In the genomic region with DNA sequence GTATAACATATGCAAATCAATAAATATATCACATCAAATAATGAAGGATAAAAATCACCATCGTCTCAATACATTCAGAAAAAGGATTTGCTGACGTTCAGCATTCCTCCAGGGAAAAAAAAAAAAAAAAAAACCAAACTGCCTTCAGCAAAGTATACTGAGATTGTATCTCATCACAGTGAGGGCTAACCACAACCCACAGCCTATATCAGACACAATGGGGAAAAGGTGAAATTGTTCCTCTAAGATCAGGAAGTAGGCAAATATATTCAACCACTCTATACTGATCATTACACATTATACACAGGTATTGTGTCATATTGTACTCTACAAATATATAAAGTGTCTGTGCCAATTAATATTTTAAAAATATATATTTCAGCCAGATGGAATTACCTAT, we compare ENCODE assay signal across 27 mouse cellular contexts. TPM values are rescaled to one million over a fixed set of nuclear protein-coding genes. Genes with fewer than 3 reads are reported as not detected.
DNase-seq lines count a peak whose midpoint lies in the region; ATAC-seq and TF ChIP-seq lines count a peak whose summit lies in the region.
"Had no signal": no experiment of that assay in that cellular context is flagged by ENCODE, and none has a peak within 500 bp of the region (broad histone marks: within the 10 kb centered on the region; RNA-seq: fewer than 3 reads in every experiment).

No protein-coding gene starts in this region.

- TF ChIP-seq RAD21 in MEL (IDR thresholded peaks at IDR 0.05; ENCODE audit: low read depth, low read length): no peak

- TF ChIP-seq EP300 in MEL (IDR thresholded peaks at IDR 0.05; ENCODE audit: low read depth in 1 of 2, low read length in 2 of 2): peak; percentile 55 to 75; a peak in 3 of 4 replicates

- H3K4me3 ChIP-seq in MEL (ENCODE audit: control insufficient read depth in 1 of 2, insufficient read depth in 1 of 2, low read depth in 2 of 2, low read length in 2 of 2): no peak overlapping the region
- no peak overlapping the region for H3K4me3 ChIP-seq in hindbrain, embryonic 12.5 days
- H3K4me3 ChIP-seq: embryonic facial prominence, embryonic 13.5 days; embryonic facial prominence, embryonic 15.5 days; erythroblast, embryonic 14.5 days; forebrain, embryonic 10.5 days; forebrain, embryonic 12.5 days; forebrain, embryonic 15.5 days had no signal

- H3K4me2 ChIP-seq in hindbrain, embryonic 12.5 days (replicated peaks): no peak overlapping the region
- H3K4me2 ChIP-seq: embryonic facial prominence, embryonic 13.5 days; embryonic facial prominence, embryonic 15.5 days; forebrain, embryonic 12.5 days; forebrain, embryonic 15.5 days had no signal

- peak; percentile 58 for DNase-seq in 416B (ENCODE audit: low read depth)
- peak; percentile 32 for DNase-seq in CD4-positive helper T cell, adult 2 months (ENCODE audit: low read depth, low spot score)
- DNase-seq in MEL (ENCODE audit: low read depth, low spot score): peak; percentile 57
- DNase-seq in induced T-regulatory cell, adult 2 months (ENCODE audit: low read depth): peak; percentile 24
- no peak for DNase-seq in cerebellum, postnatal 25 days
- no peak for DNase-seq in lung, adult 18-20 months
- no peak for DNase-seq in B cell, adult 2 months
- DNase-seq: adrenal gland, adult 8-10 months; adrenal gland, postnatal 14 days; adrenal gland, postnatal 36 days; cerebellum, adult 11-12 months; cerebellum, adult 2 months; cerebellum, adult 9-10 months; cerebellum, postnatal 10 days; cerebellum, postnatal 36 days; embryo, embryonic 11 days; forebrain, postnatal 0 days had no signal

- H3K27me3 ChIP-seq in MEL (ENCODE audit: control insufficient read depth in 1 of 2, insufficient read depth in 2 of 2, low read length in 2 of 2): no peaks in the 10 kb centered on the region
- H3K27me3 ChIP-seq in hindbrain, embryonic 12.5 days: no peaks in the 10 kb centered on the region
- H3K27me3 ChIP-seq: embryonic facial prominence, embryonic 13.5 days; embryonic facial prominence, embryonic 15.5 days; forebrain, embryonic 12.5 days; forebrain, embryonic 15.5 days; Patski had no signal

- H3K9ac ChIP-seq in MEL (ENCODE audit: control insufficient read depth, low read depth, low read length, poor library complexity, severe bottlenecking): no peak overlapping the region
- no peak overlapping the region for H3K9ac ChIP-seq in hindbrain, embryonic 12.5 days
- H3K9ac ChIP-seq: embryonic facial prominence, embryonic 13.5 days; embryonic facial prominence, embryonic 15.5 days; forebrain, embryonic 12.5 days; forebrain, embryonic 15.5 days; forebrain, postnatal 0 days had no signal

- no peak overlapping the region for H3K27ac ChIP-seq in MEL (ENCODE audit: control insufficient read depth, low read depth, low read length)
- no peak overlapping the region for H3K27ac ChIP-seq in hindbrain, embryonic 12.5 days
- H3K27ac ChIP-seq: embryonic facial prominence, embryonic 13.5 days; embryonic facial prominence, embryonic 15.5 days; forebrain, embryonic 10.5 days; forebrain, embryonic 12.5 days; forebrain, embryonic 15.5 days had no signal

- H3K4me1 ChIP-seq in MEL (ENCODE audit: control insufficient read depth in 1 of 2, insufficient read depth in 2 of 2, low read length in 2 of 2): peaks cover 0 to 6% of the 10 kb centered on the region in 2 experiments; a peak in 2 of 4 replicates
- H3K4me1 ChIP-seq in hindbrain, embryonic 12.5 days: no peaks in the 10 kb centered on the region
- H3K4me1 ChIP-seq: embryonic facial prominence, embryonic 13.5 days; embryonic facial prominence, embryonic 15.5 days; forebrain, embryonic 10.5 days; forebrain, embryonic 12.5 days; forebrain, embryonic 15.5 days had no signal

- H3K79me2 ChIP-seq in MEL (ENCODE audit: control insufficient read depth, insufficient read depth, low read length, poor library complexity): 0 out of 2 replicates have a peak, but pooled peaks cover 4% of the 10 kb centered on the region

- H3K9me3 ChIP-seq in MEL (replicated peaks; ENCODE audit: insufficient read depth, low read length): no peaks in the 10 kb centered on the region
- H3K9me3 ChIP-seq in hindbrain, embryonic 12.5 days (replicated peaks): no peaks in the 10 kb centered on the region
- H3K9me3 ChIP-seq: embryonic facial prominence, embryonic 13.5 days; embryonic facial prominence, embryonic 15.5 days; forebrain, embryonic 10.5 days; forebrain, embryonic 12.5 days; forebrain, embryonic 15.5 days had no signal

- TF ChIP-seq POLR2A in MEL (IDR thresholded peaks at IDR 0.05; ENCODE audit: control insufficient read depth in 1 of 2, insufficient read depth in 1 of 2, low read depth in 1 of 2, low read length in 2 of 2, poor library complexity in 1 of 2): no peak

- H3K36me3 ChIP-seq in MEL (ENCODE audit: control insufficient read depth in 1 of 2, insufficient read depth in 2 of 2, low read length in 2 of 2): peaks cover 4 to 7% of the 10 kb centered on the region in 2 experiments
- no peaks in the 10 kb centered on the region for H3K36me3 ChIP-seq in hindbrain, embryonic 12.5 days
- H3K36me3 ChIP-seq: embryonic facial prominence, embryonic 13.5 days; embryonic facial prominence, embryonic 15.5 days; forebrain, embryonic 12.5 days had no signal

- 91% methylated on average over 2 of the region's 2 CpGs for WGBS in hindbrain, embryonic 12.5 days

- no peak for ATAC-seq in hindbrain, embryonic 12.5 days (ENCODE audit: low FRiP score)
- ATAC-seq: activated CD4-positive, CD25-positive, alpha-beta regulatory T cell, adult 4 months; CD4-positive, CD25-positive, alpha-beta regulatory T cell, adult 4 months; forebrain, embryonic 15.5 days; forebrain, postnatal 0 days; Patski had no signal

- no peak for TF ChIP-seq CTCF in MEL (IDR thresholded peaks at IDR 0.05 in 2 of 3, conservative IDR thresholded peaks at IDR 0.05 in 1 of 3; ENCODE audit: control insufficient read depth in 1 of 3, insufficient read depth in 1 of 3, low read depth in 2 of 3, low read length in 3 of 3, poor library complexity in 1 of 3, severe bottlenecking in 1 of 3)

TF ChIP-seq in MEL, 35 proteins besides CTCF, POLR2A, EP300 and RAD21:
- peak; percentile 72; the same call in 1 of the 2 replicates for TF ChIP-seq ELF1 (IDR thresholded peaks at IDR 0.05; ENCODE audit: low read depth, low read length)
- TF ChIP-seq NELFE (IDR thresholded peaks at IDR 0.05; ENCODE audit: low read depth, low read length): no peak
- no peak for TF ChIP-seq MAFK (IDR thresholded peaks at IDR 0.05; ENCODE audit: borderline replicate concordance, low read depth, low read length)
- TF ChIP-seq GATA1 (IDR thresholded peaks at IDR 0.05; ENCODE audit: low read depth, low read length): peak; percentile 60
- TF ChIP-seq CHD1 (IDR thresholded peaks at IDR 0.05; ENCODE audit: low read depth, low read length): no peak
- no peak for TF ChIP-seq POLR2AphosphoS5 (IDR thresholded peaks at IDR 0.05; ENCODE audit: borderline replicate concordance, low read depth, low read length)
- no peak for TF ChIP-seq MYC (IDR thresholded peaks at IDR 0.05; ENCODE audit: low read depth, low read length)
- TF ChIP-seq BHLHE40 (IDR thresholded peaks at IDR 0.05; ENCODE audit: borderline replicate concordance, low read depth, low read length): 0 out of 2 replicates have a peak, but pooled peaks have one; percentile 22
- 0 out of 2 replicates have a peak, but pooled peaks have one; percentile 42 for TF ChIP-seq SIN3A (IDR thresholded peaks at IDR 0.05; ENCODE audit: low read length)
- no peak for TF ChIP-seq E2F4 (IDR thresholded peaks at IDR 0.05; ENCODE audit: borderline replicate concordance, low read depth, low read length)
- peak; percentile 97 for TF ChIP-seq ZNF384 (IDR thresholded peaks at IDR 0.05; ENCODE audit: low read depth, low read length)
- no peak for TF ChIP-seq MAX (IDR thresholded peaks at IDR 0.05; ENCODE audit: low read length)
- no peak for TF ChIP-seq POLR2AphosphoS2 (IDR thresholded peaks at IDR 0.05; ENCODE audit: low read length)
- no peak for TF ChIP-seq MYB (IDR thresholded peaks at IDR 0.05; ENCODE audit: low read depth, low read length)
- peak; percentile 17; the same call in 1 of the 2 replicates for TF ChIP-seq TCF12 (IDR thresholded peaks at IDR 0.05; ENCODE audit: low read depth, low read length)
- TF ChIP-seq RCOR1 (IDR thresholded peaks at IDR 0.05; ENCODE audit: low read depth, low read length): peak; percentile 86
- TF ChIP-seq ETS1 (IDR thresholded peaks at IDR 0.05; ENCODE audit: low read depth, low read length): peak; percentile 55; the same call in 1 of the 2 replicates
- TF ChIP-seq MXI1 (IDR thresholded peaks at IDR 0.05; ENCODE audit: low read depth, low read length): peak; percentile 37; the same call in 1 of the 2 replicates
- no peak for TF ChIP-seq UBTF (IDR thresholded peaks at IDR 0.05; ENCODE audit: borderline replicate concordance, insufficient read depth, low read depth, low read length)
- TF ChIP-seq ZKSCAN1 (IDR thresholded peaks at IDR 0.05; ENCODE audit: low read depth, low read length): no peak; the same call in 1 of the 2 replicates

RNA-seq across cellular contexts. Expression of a gene that starts 33.5 kb away (rescaled TPM):
- 36.9 and 38.5 TPM in 2 replicates for total RNA-seq in MEL (2012; rRNA removed)
- 100 to 1,000 TPM in 1 of 2 experiments, 10 to 100 TPM in 1; 45.4 to 123 TPM for polyA plus RNA-seq in MEL (2012; ENCODE audit: insufficient read depth in 1 of 2, insufficient read length in 2 of 2, low read depth in 1 of 2, low replicate concordance in 2 of 2, missing spikeins in 1 of 2)
- polyA plus RNA-seq in hindbrain, embryonic 12.5 days (2016; fragmentation: Nextera tagmentation; extraction: Ambion mirVana): 68.7 and 73.3 TPM in 2 replicates

Comparison
In these comparisons a context has a peak if more than half of its experiments do, and no peak if none do; other contexts are left out.
1. DNase-seq: peak in 416B (single experiment), CD4-positive helper T cell, adult 2 months (single experiment), MEL (single experiment) and induced T-regulatory cell, adult 2 months (single experiment); none in cerebellum, postnatal 25 days (0 of 2), lung, adult 18-20 months (0 of 2) and B cell, adult 2 months (0 of 2).